Mouse (Mus musculus) embryo, embryonic 11 days (tissue): ENCODE results near the gene Sept1.
A peak's percentile ranks its signal among the peaks of the same experiment; 100 is the strongest.

Source experiments
- DNase-seq: peaks from one replicate; pipeline ENCODE4 v3.0.0-alpha.2; 2015

Sept1 gene

DNA sequence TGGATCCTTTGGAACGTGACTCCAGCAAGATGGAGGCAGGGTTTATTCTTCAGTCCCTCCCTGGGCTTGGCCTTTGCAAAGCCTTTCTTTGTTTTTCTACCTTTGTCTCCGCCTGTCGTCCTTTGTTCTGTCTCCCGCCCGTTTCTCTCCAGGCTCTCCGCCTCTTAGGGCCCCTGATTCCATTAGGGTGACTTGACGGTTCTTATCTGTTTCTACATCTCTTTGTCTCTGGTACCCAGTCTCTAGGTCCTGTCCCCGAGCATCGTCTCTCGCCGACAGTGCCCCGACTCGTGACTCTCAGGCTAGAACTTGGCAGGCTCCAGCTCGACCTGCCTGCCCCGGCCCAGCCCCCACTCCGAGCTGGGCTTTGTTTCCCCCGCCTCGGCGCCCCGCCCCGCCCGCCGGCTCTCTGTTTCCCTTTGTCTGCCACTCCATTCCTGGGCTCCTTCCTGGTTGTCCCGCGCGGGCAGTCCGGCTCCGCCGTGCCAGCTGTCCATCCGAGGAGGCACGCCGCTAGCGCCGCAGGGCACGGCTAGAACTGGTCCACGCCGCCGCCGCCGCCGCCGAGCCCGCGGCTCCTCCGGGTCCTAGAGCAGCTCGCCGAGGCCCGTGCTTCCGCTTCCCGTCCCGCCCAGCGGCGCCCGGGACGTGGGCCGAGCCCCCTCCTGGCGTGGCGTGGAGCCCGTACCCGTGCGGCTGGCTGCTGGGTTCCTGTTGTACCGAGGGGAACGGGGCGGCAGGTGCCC lies at the start of gene Sept1, which contains the start of gene Zfp553:
Sept1 (minus strand) TSS at position 509 of the 746 bp plus-strand sequence.
Zfp553 (plus strand) TSS at position 440 of the 746 bp plus-strand sequence.
- DNase-seq = peak; percentile 94

DNA sequence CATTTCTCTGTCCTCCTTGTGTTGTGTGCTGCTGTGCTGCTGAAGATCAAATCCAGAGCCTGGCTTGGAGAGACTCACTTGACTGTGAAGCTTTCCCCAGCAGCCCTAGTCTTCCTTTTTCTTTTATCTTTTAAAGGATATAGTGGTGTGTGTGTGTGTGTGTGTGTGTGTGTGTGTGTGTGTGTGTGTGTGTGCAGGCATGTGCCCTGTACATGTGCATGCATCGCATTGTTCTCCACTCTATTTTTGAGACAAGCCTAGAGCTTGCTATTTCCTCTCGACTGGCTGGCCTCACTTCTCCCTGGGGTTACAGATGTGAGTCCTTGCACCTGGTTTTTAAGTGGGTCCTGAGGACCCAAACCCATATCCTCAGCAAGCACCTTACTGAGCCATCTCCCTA lies 49.3 kb upstream of the Sept1 start:
- no peak for DNase-seq

DNA sequence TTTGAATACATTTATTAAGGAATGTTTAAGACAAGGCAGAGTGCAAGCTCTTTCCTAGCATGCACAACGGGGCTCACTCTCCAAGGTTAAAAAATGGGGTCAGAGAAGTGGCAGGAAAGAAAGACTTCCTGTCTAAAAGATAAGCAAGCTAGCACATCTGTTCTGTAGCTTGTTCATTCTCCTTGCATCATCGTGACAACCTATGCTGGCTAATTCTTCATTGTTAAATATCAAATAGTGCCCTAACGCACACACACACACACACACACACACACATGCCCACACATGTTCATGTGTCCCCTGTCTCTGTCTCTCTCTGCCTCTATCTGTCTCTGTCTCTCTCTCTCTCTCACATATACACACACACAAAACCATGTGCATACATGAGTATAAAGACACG lies 48.2 kb upstream of the Sept1 start:
- no peak for DNase-seq

DNA sequence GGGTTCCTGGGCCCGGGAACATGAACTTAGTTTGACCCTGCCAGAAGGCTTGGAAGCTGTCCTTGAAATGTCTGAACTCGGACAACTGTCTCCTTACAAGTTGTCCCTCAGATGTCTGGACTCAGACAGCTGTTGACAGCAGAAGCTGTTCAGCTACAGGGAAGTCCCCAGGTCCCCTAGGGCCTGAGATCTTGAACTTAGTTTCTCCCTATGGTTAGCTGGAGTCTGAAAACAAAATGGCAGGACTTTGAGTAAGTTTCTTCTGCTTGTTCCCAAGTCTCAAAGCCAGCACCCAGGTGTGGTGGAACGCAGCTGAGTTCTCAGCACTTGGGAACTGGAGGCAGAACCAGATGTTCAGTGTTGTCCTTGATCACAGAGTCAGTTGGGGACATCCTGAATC lies 47.2 kb upstream of the Sept1 start:
- no peak for DNase-seq

DNA sequence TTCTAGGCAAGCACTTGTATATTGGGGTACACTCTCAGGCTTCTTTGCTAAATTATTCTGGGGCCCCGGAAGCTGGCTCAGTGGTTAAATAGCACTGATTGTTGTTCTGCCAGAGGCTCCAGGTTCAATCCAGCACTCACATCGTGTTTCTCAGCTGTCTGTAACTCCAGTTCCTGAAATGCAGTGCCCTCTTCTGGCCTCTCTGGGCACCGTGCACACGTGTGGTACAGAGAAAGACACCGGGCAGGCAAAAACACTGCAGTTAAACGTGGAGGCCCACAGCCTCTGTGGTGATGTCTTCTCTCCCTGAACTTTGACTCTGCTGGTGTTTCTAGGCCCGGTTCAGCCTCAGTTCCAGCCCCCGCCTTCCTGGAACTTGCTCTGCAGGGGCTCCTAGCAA lies 45.4 kb upstream of the Sept1 start:
- peak; percentile 67 for DNase-seq

DNA sequence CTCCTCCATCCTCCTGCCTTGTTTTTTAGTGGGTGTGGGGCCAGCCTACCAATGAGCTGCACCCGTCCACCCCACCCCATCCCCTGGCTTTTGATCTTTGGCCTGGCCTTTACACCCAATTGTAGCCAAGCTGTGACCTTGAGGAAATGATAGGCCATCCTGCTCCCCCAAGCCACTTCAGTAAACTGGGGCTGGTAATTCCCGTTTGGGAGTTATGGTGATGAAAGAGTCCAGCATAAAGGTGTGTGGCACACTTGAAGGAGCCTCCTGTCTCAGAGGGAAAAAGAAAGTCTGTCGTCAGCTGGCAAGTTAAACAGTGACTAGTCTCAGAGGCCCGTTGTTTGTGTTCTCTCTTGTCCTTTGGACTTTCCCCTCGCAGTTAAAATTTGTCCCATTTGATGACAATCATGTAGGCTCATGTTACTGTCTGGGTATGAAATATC lies 43.6 kb upstream of the Sept1 start:
- DNase-seq = no peak

DNA sequence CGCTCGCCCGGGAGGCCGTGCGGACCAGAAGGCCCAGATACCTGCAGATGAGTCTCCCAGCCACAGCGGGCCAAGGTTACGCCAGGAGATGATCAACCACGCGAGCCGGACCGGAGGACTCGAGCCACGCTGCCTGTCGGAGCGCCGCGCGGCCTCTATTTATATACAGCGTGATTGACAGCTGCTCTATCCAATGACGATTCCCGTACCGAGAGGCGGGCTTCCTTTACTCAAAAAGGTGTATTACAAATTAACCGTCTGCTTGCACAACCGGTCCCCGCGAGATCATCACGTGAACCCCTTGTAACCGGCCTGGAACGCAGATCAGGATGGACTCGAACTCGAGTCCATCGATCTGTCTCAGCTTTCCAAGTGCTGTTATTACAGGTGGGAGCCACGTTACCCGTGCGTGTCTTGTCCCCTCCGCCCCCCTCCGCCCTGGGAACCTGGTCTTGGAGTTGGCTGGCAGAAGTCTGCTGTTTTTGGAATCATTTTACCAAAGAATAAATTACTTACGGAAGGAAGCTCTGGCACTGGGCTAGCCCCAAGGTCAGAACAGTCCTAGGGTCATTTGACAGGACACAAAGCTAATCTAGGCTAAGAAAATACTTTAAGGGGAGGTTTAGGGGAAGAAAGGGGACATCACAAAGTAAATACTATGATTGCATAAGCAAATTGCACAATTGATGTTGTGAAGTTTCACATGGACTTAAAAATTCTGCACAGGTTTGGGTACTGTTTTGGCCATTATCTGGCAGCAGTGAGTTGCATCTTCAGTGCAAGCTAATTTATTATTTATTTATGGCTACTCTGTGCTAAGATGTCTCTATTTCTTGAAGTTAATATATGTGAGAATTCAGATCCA lies 41.2 kb upstream of the Sept1 start, which contains the start of gene Sephs2:
Sephs2 (minus strand) TSS at position 131 of the 865 bp plus-strand sequence.
- peak; percentile 93 for DNase-seq

DNA sequence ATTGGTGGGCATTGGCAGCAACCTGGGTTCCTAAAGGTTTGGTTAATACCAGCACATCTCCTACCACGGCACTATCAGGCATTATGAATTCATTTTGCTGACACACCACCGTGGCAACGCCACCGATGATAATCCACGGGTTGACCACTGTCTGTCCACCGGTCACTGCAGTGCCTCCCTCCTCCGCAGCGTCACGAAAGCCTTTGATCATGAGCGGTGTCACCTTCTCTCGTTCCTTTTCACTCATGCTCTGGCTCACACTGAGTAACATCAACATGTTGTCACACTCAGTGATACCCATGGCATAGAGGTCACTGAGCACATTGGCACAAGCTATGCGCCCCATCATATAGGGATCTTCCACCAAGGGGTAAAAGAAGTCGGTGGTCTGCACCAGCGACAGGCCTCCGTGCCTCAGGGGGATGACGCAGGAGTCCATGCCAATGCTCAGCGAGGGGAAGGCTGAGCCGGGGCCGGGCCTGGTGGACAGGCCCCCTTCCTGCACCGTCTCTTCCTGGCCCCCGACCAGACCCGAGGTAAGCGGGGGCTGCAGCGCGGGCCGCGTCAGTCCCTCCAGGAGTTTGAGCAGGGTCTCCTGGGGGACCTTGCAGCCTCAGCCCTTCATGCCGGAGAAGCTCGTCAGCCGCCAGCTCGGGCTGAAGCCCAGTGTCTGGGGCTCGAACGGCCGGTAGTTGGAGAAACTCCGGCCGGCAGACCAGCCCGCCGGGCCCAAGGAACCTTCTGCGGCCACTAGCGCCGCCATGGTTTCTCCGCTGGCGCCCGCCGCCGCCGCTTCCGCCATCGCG lies 40.4 kb upstream of the Sept1 start:
- DNase-seq = peak; percentile 59

DNA sequence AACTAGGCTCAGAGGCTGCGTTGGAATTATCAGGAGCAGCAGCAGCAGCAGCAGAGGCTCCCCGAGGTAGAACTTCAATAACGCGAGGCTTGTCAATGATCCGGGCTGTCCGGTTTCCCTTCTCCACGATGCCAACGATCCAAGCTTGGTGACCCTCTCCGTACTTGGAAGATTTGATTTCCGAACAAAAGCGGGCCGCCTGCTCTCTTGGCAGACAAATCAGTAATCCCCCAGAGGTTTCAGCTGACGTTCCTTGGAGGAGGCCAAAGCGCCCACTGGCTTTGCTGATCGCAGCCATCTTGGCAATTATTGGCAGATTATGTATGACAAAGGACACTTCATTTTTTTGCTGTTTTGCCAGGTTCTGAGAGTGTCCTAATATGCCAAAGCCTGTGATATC lies 39.6 kb upstream of the Sept1 start:
- DNase-seq = no peak

DNA sequence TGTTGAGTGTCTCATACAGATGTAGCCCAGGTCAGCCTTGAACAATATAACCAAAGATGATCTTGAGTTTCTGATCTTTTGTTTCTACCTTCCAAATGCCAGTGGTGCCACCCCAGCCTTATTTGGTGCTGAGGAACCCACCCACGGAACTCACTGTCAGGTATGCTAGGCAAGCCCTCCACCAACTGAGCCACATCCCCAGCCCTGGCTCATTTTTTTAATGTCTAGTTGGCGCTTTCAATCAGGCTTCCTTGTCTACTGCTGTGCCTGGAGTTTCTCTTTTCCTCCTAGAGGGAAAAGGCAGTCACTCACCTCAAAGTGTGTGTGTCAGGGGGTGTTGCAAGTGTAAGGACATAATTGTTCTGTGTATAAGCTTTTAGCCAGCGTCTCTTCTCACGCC lies 38.2 kb upstream of the Sept1 start:
- DNase-seq = no peak

DNA sequence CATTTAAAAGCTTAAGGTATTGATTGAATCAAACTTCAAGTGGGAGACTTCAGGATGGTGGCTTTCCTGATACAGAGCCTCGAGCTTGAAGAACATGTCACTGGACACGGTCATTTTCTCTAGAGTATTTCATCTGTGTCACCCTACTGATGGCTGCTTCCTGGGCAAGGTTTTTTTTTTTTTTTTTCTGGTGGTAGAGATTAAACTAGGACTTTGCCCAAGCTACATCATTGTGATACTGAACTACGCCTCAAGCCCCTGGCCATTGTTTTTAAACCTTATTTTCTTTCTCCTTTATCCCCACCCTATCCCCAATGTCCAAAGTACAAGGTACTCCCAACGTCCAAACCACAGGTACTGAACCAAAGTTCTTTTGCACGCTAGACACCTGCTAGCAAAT lies 37.7 kb upstream of the Sept1 start:
- DNase-seq = no peak

DNA sequence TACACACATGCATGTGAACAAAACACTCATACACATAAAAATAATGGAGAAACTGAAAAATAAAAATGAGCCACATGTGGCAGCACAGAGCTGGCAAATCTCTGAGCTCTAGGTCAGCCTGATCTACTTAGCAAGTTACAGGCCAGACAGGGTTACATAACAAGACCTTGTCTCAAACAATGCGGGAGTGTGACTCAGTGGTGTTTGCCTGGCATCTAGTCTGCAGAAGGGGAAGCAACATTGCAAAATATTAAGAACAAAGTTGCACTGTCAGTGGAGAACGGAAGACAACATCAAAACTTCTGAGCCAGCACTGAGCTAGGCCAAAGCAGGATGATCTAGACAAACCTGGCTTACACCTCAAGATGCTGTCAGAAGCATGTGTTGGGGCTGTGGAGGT lies 37.3 kb upstream of the Sept1 start:
- DNase-seq = no peak

DNA sequence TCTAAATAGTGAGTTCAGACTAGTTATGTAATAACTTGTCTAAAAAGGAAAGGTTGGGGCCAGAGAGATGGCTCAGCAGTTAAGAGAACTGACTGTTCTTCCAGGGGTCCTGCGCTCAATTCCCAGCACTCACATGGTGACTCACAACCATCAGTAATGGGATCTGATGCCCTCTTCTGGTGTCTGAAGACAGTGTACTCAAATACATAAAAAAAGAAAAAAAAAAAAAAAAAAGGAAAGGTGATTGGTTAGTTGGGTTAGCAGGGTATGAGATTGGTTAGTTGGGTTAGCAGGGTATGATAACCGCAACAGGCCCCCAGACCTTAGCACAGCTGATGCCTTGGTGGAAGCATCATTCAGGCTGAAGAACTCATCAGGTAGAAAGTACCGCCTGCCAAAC lies 30.6 kb upstream of the Sept1 start:
- no peak for DNase-seq

DNA sequence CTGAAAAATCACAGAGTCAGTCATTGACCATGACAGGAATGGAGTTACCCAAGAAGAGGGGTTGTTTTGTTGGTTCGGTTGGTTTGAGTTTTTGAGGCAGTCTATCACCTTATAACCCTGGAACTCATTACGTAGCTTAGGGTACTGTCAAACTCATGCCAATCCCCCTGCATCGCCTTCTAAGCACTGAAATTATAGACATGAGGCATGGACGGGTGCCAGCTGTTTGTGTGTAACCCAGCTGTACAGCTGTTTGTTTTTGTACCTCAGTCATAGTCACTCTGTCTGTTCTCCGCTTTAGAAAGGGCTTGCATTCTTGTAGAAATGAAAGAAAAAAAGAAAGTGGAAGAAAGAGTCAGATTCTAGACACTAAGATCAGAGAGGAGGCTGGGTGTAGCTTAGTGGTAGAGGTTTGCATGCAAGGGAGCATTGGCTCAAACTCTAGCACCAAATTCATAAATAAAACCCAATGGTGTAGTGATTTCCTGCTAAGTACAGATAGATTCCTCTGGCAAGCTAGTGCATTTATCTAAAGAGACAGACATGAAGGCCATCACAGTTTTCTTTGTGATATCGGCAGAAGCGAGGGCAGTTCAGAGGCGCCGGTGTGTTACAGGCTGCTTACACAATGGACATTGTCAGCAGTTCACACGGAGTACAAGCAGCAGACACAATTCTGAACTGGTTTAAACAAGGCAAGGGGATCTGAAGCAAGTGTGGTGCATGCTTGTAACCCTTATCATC lies 29.5 kb upstream of the Sept1 start:
- DNase-seq = no peak

DNA sequence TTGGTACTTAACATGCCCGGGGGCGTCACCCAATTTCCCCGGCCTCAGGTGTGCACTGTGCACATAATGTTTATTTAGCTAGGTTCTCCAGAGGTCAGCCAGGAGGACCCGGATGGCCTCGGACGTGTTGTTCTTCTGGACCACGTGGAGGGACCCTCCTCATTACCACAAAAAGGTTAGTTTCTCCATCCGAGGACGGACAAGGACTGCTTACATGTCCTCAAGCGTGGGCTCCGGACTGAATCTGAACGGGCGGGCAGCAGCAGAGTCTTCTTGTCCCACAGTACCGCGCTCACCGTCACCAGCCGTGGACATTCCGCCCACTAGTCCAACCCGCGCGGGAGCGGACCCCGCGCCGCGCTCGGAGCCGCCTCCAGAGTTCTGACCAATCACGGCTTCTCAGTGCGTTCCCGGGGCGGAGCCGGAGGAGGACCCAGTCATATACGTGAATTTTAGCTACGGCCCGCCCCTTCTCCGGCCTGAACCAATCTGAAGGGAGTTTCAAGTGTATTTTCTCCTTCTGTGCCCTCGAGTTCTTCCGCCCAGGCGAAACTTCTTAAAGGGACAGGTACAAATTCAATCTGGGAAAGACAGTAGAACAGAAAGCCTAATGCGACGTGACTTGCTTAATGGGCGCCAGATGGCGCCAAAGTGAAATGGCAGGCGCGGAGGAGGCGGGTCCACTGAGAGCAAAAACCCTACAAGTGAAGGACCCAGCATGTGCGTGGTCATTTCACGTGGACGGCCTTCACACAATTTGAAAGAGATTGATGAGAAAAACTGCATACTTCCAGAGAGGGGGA lies 27.6 kb upstream of the Sept1 start, which contains the start of gene Dctpp1:
Dctpp1 (minus strand) TSS at position 401 of the 803 bp plus-strand sequence.
- DNase-seq = peak; percentile 98

DNA sequence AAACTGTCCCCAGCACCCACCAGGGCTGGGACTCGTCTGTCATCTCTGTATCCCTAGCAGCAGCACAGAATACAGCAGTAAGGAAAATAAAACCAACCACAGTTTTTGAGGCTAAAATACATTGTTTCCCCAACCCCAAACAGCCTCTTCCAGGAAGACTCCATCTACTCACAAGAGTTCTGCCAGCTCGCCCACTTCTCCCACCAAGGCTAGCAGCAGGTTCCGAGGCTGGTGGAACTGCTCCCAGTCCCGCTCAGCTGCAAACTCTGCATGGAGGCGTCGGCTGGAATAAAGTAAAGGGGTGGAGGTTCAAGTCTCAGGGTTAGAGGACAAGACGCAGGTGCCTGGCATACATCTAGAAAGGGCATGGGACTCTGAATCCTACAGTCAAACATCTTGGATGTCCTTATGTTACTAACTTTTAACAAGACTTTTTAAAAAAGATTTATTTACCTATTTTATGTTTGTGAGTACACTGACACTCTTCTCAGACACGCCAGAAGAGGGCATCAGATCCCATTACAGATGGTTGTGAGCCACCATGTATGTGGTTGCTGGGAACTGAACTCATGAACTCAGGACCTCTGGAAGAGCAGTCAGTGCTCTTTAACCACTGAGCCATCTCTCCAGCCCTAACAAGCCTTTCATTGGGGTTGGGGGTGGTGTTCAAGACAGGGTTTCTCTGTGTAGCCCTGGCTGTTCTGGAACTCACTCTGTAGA lies 26.4 kb upstream of the Sept1 start:
- DNase-seq = no peak

DNA sequence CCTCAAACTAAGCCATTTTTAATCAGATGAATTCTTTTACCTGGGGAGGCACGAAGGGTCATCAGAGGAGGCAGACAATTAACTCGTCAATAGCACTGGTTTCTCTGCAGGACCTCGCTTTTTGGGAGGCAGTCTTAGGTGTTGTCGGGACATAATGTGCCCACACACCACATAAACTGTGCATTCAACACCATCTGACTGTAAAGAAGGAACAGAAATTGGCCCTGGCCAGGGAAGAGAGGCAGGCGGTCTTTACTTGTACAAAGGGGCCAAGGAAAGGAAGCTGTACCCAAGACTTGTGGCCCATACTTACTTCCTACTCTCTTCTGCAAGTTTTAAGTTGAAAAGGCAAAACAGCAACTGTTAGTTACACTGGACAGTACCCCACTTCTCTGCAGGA lies 23.6 kb upstream of the Sept1 start:
- DNase-seq = no peak

DNA sequence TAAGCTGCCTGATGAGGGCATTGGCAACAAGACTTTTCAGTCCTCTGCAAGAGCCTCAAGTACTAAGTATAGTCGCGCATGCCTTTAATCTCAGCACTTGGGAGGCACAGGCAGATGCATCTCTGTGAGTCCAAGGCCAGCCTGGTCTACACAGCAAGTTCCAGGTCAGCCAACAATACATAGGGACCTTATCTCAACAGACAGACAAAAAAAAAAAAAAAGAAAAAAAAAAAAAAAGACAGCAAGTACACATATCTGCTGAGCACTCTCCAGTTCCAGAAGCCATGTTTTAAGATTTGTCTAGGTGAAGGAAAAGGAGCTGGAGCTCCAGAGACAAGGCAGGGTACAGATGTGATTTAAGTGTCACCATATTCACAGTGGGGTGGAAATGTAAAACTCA lies 23.0 kb upstream of the Sept1 start:
- no peak for DNase-seq

DNA sequence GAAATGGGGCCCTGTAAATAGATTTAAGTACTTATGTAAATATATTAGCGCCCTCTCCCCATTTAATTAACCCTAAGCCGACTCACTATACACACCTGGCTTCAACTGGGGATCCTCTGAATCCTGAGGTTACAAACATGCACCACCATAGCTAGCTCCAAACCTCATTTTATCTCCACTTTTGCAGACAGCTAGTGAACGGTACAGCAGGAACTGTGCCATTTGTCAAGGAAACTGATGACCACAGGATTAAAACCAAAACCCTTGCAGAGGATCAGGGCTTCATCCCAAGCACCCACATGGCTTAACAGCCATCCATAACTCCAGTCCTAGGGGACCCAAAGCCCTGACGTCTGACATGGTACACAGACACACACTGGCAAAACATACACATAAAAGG lies 22.1 kb upstream of the Sept1 start:
- DNase-seq = no peak
